Mouse (Mus musculus) liver, adult 2 months (tissue): Measurements from ENCODE around the gene Ms4a15.

Experiments
- CTCF ChIP-seq: fragments of 200-500 bp; IDR thresholded peaks from 2 replicates; pipeline ENCODE4 v1.5.1; 2011; ENCODE audit warnings: low read depth, low read length, control low read depth
- POLR2A ChIP-seq: fragments of 200-500 bp; IDR thresholded peaks from 2 replicates; pipeline ENCODE4 v1.6.1; 2011; ENCODE audit warnings: low read length, control low read depth; ENCODE audit not compliant: insufficient read depth; ENCODE audit errors: extremely low read depth

DNA sequence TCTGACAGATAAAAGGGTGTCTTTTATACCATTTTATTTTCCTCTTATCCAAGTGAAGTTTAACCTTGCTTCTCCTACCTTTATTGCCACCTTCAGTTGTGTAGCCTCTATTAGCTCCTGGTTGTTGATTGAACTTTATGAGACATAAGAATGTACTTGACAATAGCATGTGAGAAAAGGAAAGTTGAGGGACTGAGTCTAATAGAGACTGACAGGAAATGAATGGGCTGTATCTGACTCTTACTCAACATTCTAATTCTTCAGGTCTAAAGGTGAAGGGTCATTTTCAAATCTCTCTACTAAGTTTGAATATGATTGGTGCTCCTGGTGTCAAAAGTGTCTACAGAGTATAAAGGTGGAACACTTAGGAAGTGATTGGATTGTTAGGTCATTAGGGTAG lies 29.3 kb upstream of the Ms4a15 start:
- TF ChIP-seq POLR2A (no peak), CTCF (no peak)
